Mouse (Mus musculus): ENCODE measurements around the gene Bcl3. TPM values are rescaled to one million over a fixed set of nuclear protein-coding genes. Genes with fewer than 3 reads are reported as not detected.
A peak's percentile ranks its signal among the peaks of the same experiment; 100 is the strongest.

Gene Bcl3
- polyA plus RNA-seq, 1 experiment from 2014 or later: 3.5 TPM

GRCm38 (mm10) chr7:19818875-19819274 is 3.7 kb downstream of the Bcl3 start:
- H3K27ac ChIP-seq: no peak overlapping the region
- H3K9ac ChIP-seq (ENCODE audit: low read depth, low read length): no peak overlapping the region
- H3K9me3 ChIP-seq (replicated peaks; ENCODE audit: low read length): no peaks in the 10 kb centered on the region
- H3K4me3 ChIP-seq (replicated peaks; ENCODE audit: low read depth, low read length): no peak overlapping the region
- no peaks in the 10 kb centered on the region; the same call in 1 of the 2 replicates for H3K27me3 ChIP-seq (ENCODE audit: insufficient read depth, low read length)
- no peak for TF ChIP-seq CTCF (IDR thresholded peaks at IDR 0.05; ENCODE audit: low read depth)
- H3K4me1 ChIP-seq (replicated peaks; ENCODE audit: insufficient read depth, low read length): peaks cover 33% of the 10 kb centered on the region
- H3K36me3 ChIP-seq (ENCODE audit: insufficient read depth, low read length): no peaks in the 10 kb centered on the region
- 80% methylated on average over 7 of the region's 7 CpGs for WGBS
- H3K4me2 ChIP-seq (ENCODE audit: low read length): no peak overlapping the region
- ATAC-seq (replicated peaks; ENCODE audit: low FRiP score, low read depth): no peak
- DNase-seq (ENCODE audit: low spot score): no peak

GRCm38 (mm10) chr7:19818440-19818839 is 4.1 kb downstream of the Bcl3 start:
- Histone ChIP-seq H3K36me3 (ENCODE audit: insufficient read depth, low read length) (no peaks in the 10 kb centered on the region), H3K4me3 (replicated peaks; ENCODE audit: low read depth, low read length) (no peak overlapping the region), H3K9ac (ENCODE audit: low read depth, low read length) (no peak overlapping the region), H3K9me3 (replicated peaks; ENCODE audit: low read length) (no peaks in the 10 kb centered on the region), H3K27me3 (ENCODE audit: insufficient read depth, low read length) (no peaks in the 10 kb centered on the region; the same call in 1 of the 2 replicates), H3K4me2 (ENCODE audit: low read length) (no peak overlapping the region), H3K4me1 (replicated peaks; ENCODE audit: insufficient read depth, low read length) (peaks cover 29% of the 10 kb centered on the region), H3K27ac (no peak overlapping the region)
- DNase-seq (ENCODE audit: low spot score): peak; percentile 39
- TF ChIP-seq CTCF (IDR thresholded peaks at IDR 0.05; ENCODE audit: low read depth): no peak
- no peak for ATAC-seq (replicated peaks; ENCODE audit: low FRiP score, low read depth)
- WGBS: 75% methylated on average over 5 of the region's 5 CpGs

- Histone ChIP-seq H3K4me1 (replicated peaks; ENCODE audit: insufficient read depth, low read length) (peaks cover 22% of the 10 kb centered on the region), H3K9ac (ENCODE audit: low read depth, low read length) (peak overlapping the region; percentile 53)
Observed at GRCm38 (mm10) chr7:19817382-19818105, 5.0 kb downstream of the Bcl3 start.

GRCm38 (mm10) chr7:19816224-19816771 is 6.3 kb downstream of the Bcl3 start:
- Histone ChIP-seq H3K4me2 (ENCODE audit: low read length) (peak overlapping the region; percentile 79), H3K27ac (peak overlapping the region; percentile 52), H3K4me3 (replicated peaks; ENCODE audit: low read depth, low read length) (peak overlapping the region; percentile 35), H3K36me3 (ENCODE audit: insufficient read depth, low read length) (no peaks in the 10 kb centered on the region), H3K9me3 (replicated peaks; ENCODE audit: low read length) (no peaks in the 10 kb centered on the region), H3K27me3 (ENCODE audit: insufficient read depth, low read length) (no peaks in the 10 kb centered on the region; the same call in 1 of the 2 replicates), H3K4me1 (replicated peaks; ENCODE audit: insufficient read depth, low read length) (peaks cover 18% of the 10 kb centered on the region), H3K9ac (ENCODE audit: low read depth, low read length) (peak overlapping the region; percentile 53)
- peak; percentile 88 for DNase-seq (ENCODE audit: low spot score)
- WGBS: under 1% methylated on average over 28 of the region's 28 CpGs
- ATAC-seq (replicated peaks; ENCODE audit: low FRiP score, low read depth): peak; percentile 67
- no peak for TF ChIP-seq CTCF (IDR thresholded peaks at IDR 0.05; ENCODE audit: low read depth)

More at GRCm38 (mm10) chr7:19817382-19818105, 5.0 kb downstream of the Bcl3 start:
- ATAC-seq (replicated peaks; ENCODE audit: low FRiP score, low read depth): peak; percentile 66
- H3K27ac ChIP-seq: peak overlapping the region; percentile 51
- no peaks in the 10 kb centered on the region for H3K36me3 ChIP-seq (ENCODE audit: insufficient read depth, low read length)
- H3K27me3 ChIP-seq (ENCODE audit: insufficient read depth, low read length): no peaks in the 10 kb centered on the region; the same call in 1 of the 2 replicates
- WGBS: 11% methylated on average over 15 of the region's 15 CpGs
- no peak for TF ChIP-seq CTCF (IDR thresholded peaks at IDR 0.05; ENCODE audit: low read depth)
- no peaks in the 10 kb centered on the region for H3K9me3 ChIP-seq (replicated peaks; ENCODE audit: low read length)
- H3K4me2 ChIP-seq (ENCODE audit: low read length): peak overlapping the region; percentile 79
- H3K4me3 ChIP-seq (replicated peaks; ENCODE audit: low read depth, low read length): no peak overlapping the region
- DNase-seq (ENCODE audit: low spot score): peak; percentile 89

GRCm38 (mm10) chr7:19815296-19816223 is 7.0 kb downstream of the Bcl3 start:
- H3K27ac ChIP-seq: peak overlapping the region; percentile 52
- peak overlapping the region; percentile 53 for H3K9ac ChIP-seq (ENCODE audit: low read depth, low read length)
- WGBS: 31% methylated on average over 17 of the region's 17 CpGs
- peaks cover 18% of the 10 kb centered on the region for H3K4me1 ChIP-seq (replicated peaks; ENCODE audit: insufficient read depth, low read length)
- TF ChIP-seq CTCF (IDR thresholded peaks at IDR 0.05; ENCODE audit: low read depth): no peak
- no peak for DNase-seq (ENCODE audit: low spot score)
- no peaks in the 10 kb centered on the region for H3K36me3 ChIP-seq (ENCODE audit: insufficient read depth, low read length)
- H3K27me3 ChIP-seq (ENCODE audit: insufficient read depth, low read length): no peaks in the 10 kb centered on the region
- H3K9me3 ChIP-seq (replicated peaks; ENCODE audit: low read length): no peaks in the 10 kb centered on the region
- peak overlapping the region; percentile 79 for H3K4me2 ChIP-seq (ENCODE audit: low read length)
- ATAC-seq (replicated peaks; ENCODE audit: low FRiP score, low read depth): no peak
- peak overlapping the region; percentile 35 for H3K4me3 ChIP-seq (replicated peaks; ENCODE audit: low read depth, low read length)

GRCm38 (mm10) chr7:19813579-19814122 is 8.9 kb downstream of the Bcl3 start:
- WGBS: 73% methylated on average over 6 of the region's 6 CpGs
- peaks cover 18% of the 10 kb centered on the region for H3K4me1 ChIP-seq (replicated peaks; ENCODE audit: insufficient read depth, low read length)
- no peaks in the 10 kb centered on the region for H3K36me3 ChIP-seq (ENCODE audit: insufficient read depth, low read length)
- no peak overlapping the region for H3K4me3 ChIP-seq (replicated peaks; ENCODE audit: low read depth, low read length)
- H3K9me3 ChIP-seq (replicated peaks; ENCODE audit: low read length): no peaks in the 10 kb centered on the region
- no peaks in the 10 kb centered on the region for H3K27me3 ChIP-seq (ENCODE audit: insufficient read depth, low read length)
- DNase-seq (ENCODE audit: low spot score) (no peak), ATAC-seq (replicated peaks; ENCODE audit: low FRiP score, low read depth) (no peak)
- no peak for TF ChIP-seq CTCF (IDR thresholded peaks at IDR 0.05; ENCODE audit: low read depth)
- H3K9ac ChIP-seq (ENCODE audit: low read depth, low read length): no peak overlapping the region
- no peak overlapping the region for H3K4me2 ChIP-seq (ENCODE audit: low read length)
- H3K27ac ChIP-seq: no peak overlapping the region

Data from kidney, postnatal 0 days (tissue).